Mouse (Mus musculus) thymus, postnatal 10 days (tissue): ENCODE data around the gene Tmem258.
"Not testable (repeated sequence)": the region's sequence is repeated elsewhere in the genome, so short reads cannot be mapped to it uniquely, and the experiment has no call there.

ENCODE experiments used
- DNase-seq, 2 experiments: peaks; one replicate each; pipeline ENCODE4 v3.0.0; 2021; ENCODE audit warnings: low spot score in 2 of 2

Gene Tmem258

GRCm38 (mm10) chr19:10203848-10204615 is at the start of gene Tmem258, which contains the start of gene Fen1:
Gene Tmem258, plus strand, starts transcription at chr19:10204014.
Gene Fen1, minus strand, starts transcription at chr19:10204169.
- peak; percentile 77 to 89 for DNase-seq

GRCm38 (mm10) chr19:10157725-10158124 is 46.1 kb upstream of the Tmem258 start:
- DNase-seq: no peak

- DNase-seq: no peak
Measured at GRCm38 (mm10) chr19:10163896-10164295, 39.9 kb upstream of the Tmem258 start.

- DNase-seq: not testable (repeated sequence)
Measured at GRCm38 (mm10) chr19:10165928-10166327, 37.9 kb upstream of the Tmem258 start.

- DNase-seq: no peak
Measured at GRCm38 (mm10) chr19:10167112-10167511, 36.7 kb upstream of the Tmem258 start.

GRCm38 (mm10) chr19:10167951-10168350 is 35.9 kb upstream of the Tmem258 start:
- DNase-seq: no peak

GRCm38 (mm10) chr19:10168441-10168840 is 35.4 kb upstream of the Tmem258 start:
- no peak for DNase-seq

- no peak for DNase-seq
Measured at GRCm38 (mm10) chr19:10169179-10169578, 34.6 kb upstream of the Tmem258 start.

- not testable (repeated sequence) for DNase-seq
Measured at GRCm38 (mm10) chr19:10169692-10170330, 34.0 kb upstream of the Tmem258 start.

GRCm38 (mm10) chr19:10170466-10170865 is 33.3 kb upstream of the Tmem258 start:
- DNase-seq: no peak

GRCm38 (mm10) chr19:10171359-10171758 is 32.5 kb upstream of the Tmem258 start:
- DNase-seq: no peak

- no peak for DNase-seq
Measured at GRCm38 (mm10) chr19:10171846-10172245, 32.0 kb upstream of the Tmem258 start.

GRCm38 (mm10) chr19:10173116-10173718 is 30.6 kb upstream of the Tmem258 start:
- DNase-seq: no peak

GRCm38 (mm10) chr19:10173844-10174539 is 29.8 kb upstream of the Tmem258 start:
- DNase-seq: no peak

- DNase-seq: no peak
Measured at GRCm38 (mm10) chr19:10174956-10175355, 28.9 kb upstream of the Tmem258 start.

- no peak for DNase-seq
Measured at GRCm38 (mm10) chr19:10176477-10176876, 27.3 kb upstream of the Tmem258 start.

GRCm38 (mm10) chr19:10176941-10177372 is 26.9 kb upstream of the Tmem258 start:
- DNase-seq: no peak

- no peak for DNase-seq
Measured at GRCm38 (mm10) chr19:10181225-10181624, 22.6 kb upstream of the Tmem258 start.

- no peak for DNase-seq
Measured at GRCm38 (mm10) chr19:10182142-10182541, 21.7 kb upstream of the Tmem258 start.

GRCm38 (mm10) chr19:10182670-10183298 is 21.0 kb upstream of the Tmem258 start, which contains the start of gene Fads1:
Gene Fads1, plus strand, starts transcription at chr19:10182888.
- peak; percentile 89 to 90 for DNase-seq

GRCm38 (mm10) chr19:10183299-10183983 is 20.4 kb upstream of the Tmem258 start:
- peak in 1 of 2 experiments; percentile 33 for DNase-seq
